Mouse (Mus musculus) ovary, postnatal 10 days (tissue): ENCODE measurements around the gene Ankrd1.

Experiments
- DNase-seq: peaks from one replicate; pipeline ENCODE4 v3.0.0; 2022; ENCODE audit warnings: low spot score

Ankrd1 gene

GRCm38 (mm10) chr19:36109318-36109944 is 10.5 kb downstream of the Ankrd1 start:
- DNase-seq: no peak

GRCm38 (mm10) chr19:36103909-36104308 is 16.0 kb downstream of the Ankrd1 start:
- DNase-seq: no peak

GRCm38 (mm10) chr19:36098916-36099315 is 21.0 kb downstream of the Ankrd1 start:
- no peak for DNase-seq

- no peak for DNase-seq
These were observed 21.6 kb downstream of the Ankrd1 start for GRCm38 (mm10) chr19:36098265-36098664.

- DNase-seq: no peak
These were observed 22.7 kb downstream of the Ankrd1 start for GRCm38 (mm10) chr19:36097194-36097593.

GRCm38 (mm10) chr19:36090781-36091180 is 29.1 kb downstream of the Ankrd1 start:
- DNase-seq: no peak

- peak; percentile 50 for DNase-seq
These were observed 36.4 kb downstream of the Ankrd1 start, which contains the start of gene Rpp30 for GRCm38 (mm10) chr19:36083262-36084225. Gene Rpp30, plus strand, starts transcription at chr19:36083716.

GRCm38 (mm10) chr19:36082606-36083261 is 37.2 kb downstream of the Ankrd1 start:
- DNase-seq: no peak

GRCm38 (mm10) chr19:36062801-36063529 is 56.9 kb downstream of the Ankrd1 start:
- DNase-seq: no peak
